Mouse (Mus musculus) layer of hippocampus, adult 9-10 months (tissue): ENCODE results near the gene Cxcl5.
"Not testable (repeated sequence)": the region's sequence is repeated elsewhere in the genome, so short reads cannot be mapped to it uniquely, and the experiment has no call there.

Source experiments
- DNase-seq: peaks from one replicate; pipeline ENCODE4 v3.0.0; 2022; ENCODE audit warnings: low spot score

Cxcl5 gene

GRCm38 (mm10) chr5:90785659-90786588 is 26.8 kb downstream of the Cxcl5 start, which contains the start of gene Cxcl3:
Cxcl3 (plus strand) TSS chr5:90786103.
- no peak for DNase-seq

GRCm38 (mm10) chr5:90788114-90788513 is 29.0 kb downstream of the Cxcl5 start:
- no peak for DNase-seq

- no peak for DNase-seq
Observed at GRCm38 (mm10) chr5:90789306-90790073, 30.3 kb downstream of the Cxcl5 start.

- DNase-seq = no peak
Observed at GRCm38 (mm10) chr5:90790074-90790502, 30.9 kb downstream of the Cxcl5 start.

- DNase-seq = no peak
Observed at GRCm38 (mm10) chr5:90794195-90794625, 35.0 kb downstream of the Cxcl5 start, which contains the start of gene Cxcl15. Cxcl15 (plus strand) TSS chr5:90794534.

GRCm38 (mm10) chr5:90795392-90795791 is 36.2 kb downstream of the Cxcl5 start:
- not testable (repeated sequence) for DNase-seq

- DNase-seq = no peak
Observed at GRCm38 (mm10) chr5:90804574-90804973, 45.4 kb downstream of the Cxcl5 start.

- DNase-seq = no peak
Observed at GRCm38 (mm10) chr5:90806050-90806449, 46.9 kb downstream of the Cxcl5 start.

GRCm38 (mm10) chr5:90807176-90807950 is 48.2 kb downstream of the Cxcl5 start:
- no peak for DNase-seq
